Mouse (Mus musculus): ENCODE results near the gene Armc2.
"Not testable (repeated sequence)": the region's sequence is repeated elsewhere in the genome, so short reads cannot be mapped to it uniquely, and the experiment has no call there.

Armc2 gene

GRCm38 (mm10) chr10:41962725-41963124 is 55.5 kb downstream of the Armc2 start:
- DNase-seq = no peak

DNA sequence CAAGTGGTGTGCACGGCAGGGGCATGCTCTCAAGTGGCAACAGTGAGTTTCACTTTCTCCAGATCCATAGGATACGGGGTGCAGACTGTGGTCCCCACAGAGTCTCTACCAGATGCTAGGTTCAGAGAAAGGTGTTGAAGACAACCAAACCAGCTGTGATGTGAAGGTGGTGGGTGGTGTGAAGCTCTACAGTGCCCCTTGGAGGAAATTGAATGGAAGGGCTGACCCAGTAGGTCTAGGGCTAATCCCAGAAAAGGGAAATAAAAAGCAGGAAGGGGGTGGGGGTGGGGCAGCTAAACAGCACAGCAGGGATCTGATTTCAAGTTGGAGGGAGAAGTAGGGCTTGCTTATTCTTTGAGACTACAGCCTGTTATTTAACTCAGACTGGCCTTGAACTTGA is 58.4 kb downstream of the Armc2 start:
- no peak for DNase-seq

GRCm38 (mm10) chr10:41958677-41959274 is 59.5 kb downstream of the Armc2 start:
- DNase-seq = no peak

GRCm38 (mm10) chr10:41957421-41958225 is 60.6 kb downstream of the Armc2 start:
- DNase-seq = no peak

- DNase-seq = no peak
Measured at GRCm38 (mm10) chr10:41953528-41953864, 64.7 kb downstream of the Armc2 start.

GRCm38 (mm10) chr10:41952850-41953527 is 65.3 kb downstream of the Armc2 start:
- no peak for DNase-seq

DNA sequence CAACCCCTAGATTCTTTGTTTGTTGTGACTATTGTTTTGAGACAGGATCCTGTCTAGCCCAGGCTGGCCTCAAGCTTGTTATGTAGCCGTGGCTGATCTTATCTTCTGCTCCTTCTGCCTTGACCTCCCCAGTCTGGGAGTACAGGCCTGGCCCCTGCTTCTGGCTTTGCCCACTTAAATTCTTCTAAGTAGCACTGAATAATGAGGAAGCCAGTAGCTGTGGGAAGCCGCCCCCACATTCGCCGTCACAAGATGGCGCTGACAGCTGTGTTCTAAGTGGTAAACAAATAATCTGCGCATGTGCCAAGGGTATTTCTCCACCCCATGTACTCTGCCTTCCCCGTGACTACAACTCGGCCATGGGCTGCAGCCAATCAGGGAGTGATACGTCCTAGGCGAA is 65.9 kb downstream of the Armc2 start:
- DNase-seq = not testable (repeated sequence)

GRCm38 (mm10) chr10:41939090-41939489 is 79.2 kb downstream of the Armc2 start:
- DNase-seq = no peak

GRCm38 (mm10) chr10:41937176-41937575 is 81.1 kb downstream of the Armc2 start:
- DNase-seq = no peak

GRCm38 (mm10) chr10:41936100-41936499 is 82.1 kb downstream of the Armc2 start:
- peak; percentile 55 for DNase-seq

- peak; percentile 82 for DNase-seq
Measured at GRCm38 (mm10) chr10:41935476-41935829, 82.8 kb downstream of the Armc2 start.

DNA sequence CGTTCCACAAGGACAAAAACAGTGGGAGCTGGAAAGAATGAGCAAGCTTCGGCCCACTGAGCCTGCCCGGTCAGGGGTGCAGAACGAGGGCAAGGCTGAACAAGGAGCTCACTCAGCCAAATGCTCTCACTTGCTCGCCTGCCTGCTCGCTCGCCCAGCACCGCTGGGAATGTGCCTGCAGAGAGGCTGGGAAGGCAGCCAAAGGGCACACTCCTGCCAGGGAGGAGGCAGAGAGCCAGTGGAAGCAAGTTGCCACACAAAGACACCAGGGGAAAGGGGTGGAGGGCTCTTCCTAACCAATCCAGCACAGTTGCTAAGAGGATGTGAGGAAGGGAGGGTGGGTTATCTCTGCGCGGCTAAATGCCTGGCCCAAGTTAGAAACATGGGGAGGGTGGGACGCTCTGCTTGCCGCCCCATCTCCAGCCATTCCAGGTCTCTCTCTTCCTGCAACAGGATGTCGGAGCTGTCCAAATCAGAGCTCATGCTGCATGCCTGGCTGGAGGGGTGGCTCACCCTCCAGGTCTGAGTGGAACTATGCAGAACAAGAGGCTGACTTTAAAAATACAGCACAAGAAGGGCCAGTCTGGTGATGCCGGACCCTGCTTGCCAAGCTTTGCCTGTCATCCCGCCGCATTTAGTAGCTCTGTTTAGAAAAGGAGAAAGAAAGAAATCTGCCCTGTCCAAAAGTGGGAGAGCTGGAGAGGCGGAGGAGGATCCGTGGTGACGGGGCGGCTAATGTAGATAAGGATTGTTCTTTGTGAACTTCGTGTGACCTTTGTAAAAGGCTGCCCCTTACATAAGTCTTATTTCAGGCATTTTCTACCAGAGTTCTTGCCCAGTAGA is 83.4 kb downstream of the Armc2 start:
- DNase-seq = peak; percentile 89

DNA sequence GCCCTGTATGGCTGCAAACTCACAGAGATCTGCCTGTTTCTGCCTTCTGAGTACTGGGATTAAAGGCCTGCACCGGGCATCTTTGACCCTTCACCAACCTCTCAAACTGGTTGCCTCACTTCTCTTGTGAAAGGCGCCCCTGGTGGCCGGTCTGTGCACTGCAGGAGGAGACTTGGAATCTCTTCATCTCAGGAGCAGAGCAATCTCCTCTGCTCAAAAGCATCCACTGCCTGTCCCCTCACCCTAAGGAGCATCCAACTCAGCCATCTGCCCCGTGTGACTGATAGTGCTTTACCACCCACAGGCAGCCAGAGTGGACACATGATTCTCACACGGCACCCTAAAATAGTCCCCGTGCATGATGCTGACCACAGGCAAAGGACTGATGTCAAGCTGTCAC is 84.7 kb downstream of the Armc2 start:
- DNase-seq = peak; percentile 69

GRCm38 (mm10) chr10:41932943-41933342 is 85.3 kb downstream of the Armc2 start:
- DNase-seq = no peak

GRCm38 (mm10) chr10:41931962-41932361 is 86.3 kb downstream of the Armc2 start:
- DNase-seq = peak; percentile 92

GRCm38 (mm10) chr10:41930966-41931365 is 87.3 kb downstream of the Armc2 start:
- no peak for DNase-seq

DNA sequence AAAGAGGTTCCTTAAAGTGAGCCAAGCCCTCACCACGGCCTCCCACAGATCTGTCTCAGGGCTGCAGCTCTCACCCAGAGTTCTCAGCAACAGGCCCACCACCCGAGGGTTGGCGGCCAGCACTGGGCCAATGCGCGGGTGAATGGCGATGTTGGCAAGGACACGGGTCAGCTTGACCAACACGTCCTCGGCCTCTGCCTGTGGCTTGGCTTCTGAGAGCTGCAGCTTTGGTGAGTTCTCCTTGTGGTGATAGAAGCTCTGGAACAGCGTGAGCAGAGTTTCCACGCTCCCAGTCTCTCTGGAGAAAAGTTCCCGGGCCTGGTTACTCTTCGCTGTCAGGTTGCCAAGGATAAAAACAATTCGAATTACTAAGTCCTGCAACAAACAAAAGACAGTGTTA is 91.5 kb downstream of the Armc2 start:
- no peak for DNase-seq

DNA sequence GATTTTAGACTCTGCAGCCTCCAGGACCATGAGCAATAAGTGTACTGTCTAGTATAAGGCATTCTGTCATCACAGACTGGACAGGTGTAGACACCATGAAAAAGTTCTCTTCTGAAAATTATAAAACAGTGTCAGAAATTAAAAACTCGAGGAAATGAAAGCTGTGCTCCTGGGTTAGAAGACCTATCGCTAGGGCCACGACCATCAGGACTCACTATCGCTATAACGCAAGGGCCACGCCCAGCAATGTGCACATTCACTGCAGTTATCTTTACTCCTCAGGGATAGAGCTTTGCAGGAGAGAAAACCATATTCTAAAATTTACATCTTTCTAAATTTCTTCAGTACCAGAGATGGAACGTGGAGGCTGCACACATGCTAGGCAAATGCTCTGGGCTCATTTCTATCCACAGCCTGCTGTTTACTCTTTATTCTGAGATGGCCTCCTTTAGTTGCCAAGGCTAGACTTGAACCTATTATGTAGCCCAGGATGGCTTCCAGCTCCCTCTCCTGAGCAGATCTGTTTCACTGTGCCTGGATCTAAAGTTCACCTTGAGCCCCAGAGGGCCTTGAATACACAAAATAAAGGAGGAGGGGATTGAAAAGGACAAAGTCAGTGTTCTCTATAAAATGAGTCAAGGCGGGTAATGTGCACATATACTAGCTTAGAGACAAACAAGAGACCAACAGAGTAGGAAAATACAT is 105.8 kb downstream of the Armc2 start:
- DNase-seq = no peak

- DNase-seq = no peak
Measured at GRCm38 (mm10) chr10:41908899-41909298, 109.3 kb downstream of the Armc2 start.

DNA sequence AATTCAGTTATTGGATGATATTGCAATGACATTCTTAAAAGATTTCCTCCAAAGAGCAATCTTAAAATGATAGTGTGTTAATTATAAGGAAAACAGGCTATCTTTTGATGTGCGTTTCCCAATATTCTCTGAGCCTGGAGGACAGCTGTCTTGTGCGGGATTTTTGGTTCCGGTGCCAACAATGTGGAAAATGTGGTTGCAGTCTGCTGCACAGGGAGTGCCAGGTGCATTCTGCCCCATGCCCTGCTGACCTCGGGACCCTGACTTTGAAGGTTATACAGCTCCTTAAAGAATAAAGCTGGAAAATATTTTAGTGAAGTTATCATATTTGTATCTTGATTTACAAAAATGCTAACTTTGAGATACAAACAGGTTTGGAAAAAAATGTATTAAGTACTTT is 110.3 kb downstream of the Armc2 start:
- no peak for DNase-seq

GRCm38 (mm10) chr10:41907473-41907872 is 110.8 kb downstream of the Armc2 start:
- no peak for DNase-seq

DNA sequence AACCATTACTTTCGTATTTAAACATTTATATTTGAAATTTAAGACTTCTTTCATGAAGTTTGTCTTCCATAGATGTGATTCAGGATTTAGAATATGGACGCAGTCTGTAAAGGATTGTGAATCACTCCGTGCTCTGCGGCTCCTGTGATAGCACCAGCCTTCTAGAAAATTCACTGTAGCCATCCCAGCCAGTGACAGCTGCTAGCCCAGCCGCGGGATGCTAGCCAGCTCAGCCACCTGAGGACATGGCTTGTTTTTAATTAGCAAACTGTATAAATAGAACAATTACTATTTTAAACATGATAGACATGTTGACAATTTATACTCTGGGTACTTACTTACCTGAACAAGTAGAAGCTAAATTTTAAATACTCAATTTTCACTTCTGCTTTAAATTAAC is 116.4 kb downstream of the Armc2 start:
- DNase-seq = no peak

GRCm38 (mm10) chr10:41901456-41901855 is 116.8 kb downstream of the Armc2 start:
- no peak for DNase-seq

Data from layer of hippocampus, adult 9-11 months (tissue).